In genomic region chr14:60984266-60984665, GRCm38 (mm10) we compare ENCODE assay signal across 19 mouse cellular contexts.
DNase-seq lines count a peak whose midpoint lies in the region; ATAC-seq and TF ChIP-seq lines count a peak whose summit lies in the region.
"Had no signal": no experiment of that assay in that cellular context is flagged by ENCODE, and none has a peak within 500 bp of the region (broad histone marks: within the 10 kb centered on the region; RNA-seq: fewer than 3 reads in every experiment).

No protein-coding gene starts in this region.

- no peak overlapping the region for H3K4me2 ChIP-seq in forebrain, embryonic 12.5 days
- H3K4me2 ChIP-seq in midbrain, postnatal 0 days (ENCODE audit: low read depth, low read length, poor library complexity, severe bottlenecking), result no peak overlapping the region
- H3K4me2 ChIP-seq in limb, embryonic 12.5 days, result no peak overlapping the region
- H3K4me2 ChIP-seq: limb, embryonic 13.5 days; midbrain, embryonic 11.5 days had no signal

- H3K4me1 ChIP-seq in forebrain, embryonic 10.5 days, result peaks cover 59% of the 10 kb centered on the region
- peaks cover 46% of the 10 kb centered on the region for H3K4me1 ChIP-seq in forebrain, embryonic 12.5 days
- peaks cover 55% of the 10 kb centered on the region for H3K4me1 ChIP-seq in midbrain, embryonic 10.5 days
- H3K4me1 ChIP-seq in midbrain, postnatal 0 days (ENCODE audit: insufficient read depth, low read length), result no peaks in the 10 kb centered on the region
- peaks cover 28% of the 10 kb centered on the region for H3K4me1 ChIP-seq in limb, embryonic 12.5 days (replicated peaks)

- no peak for TF ChIP-seq CTCF in layer of hippocampus, adult 2 months (conservative IDR thresholded peaks at IDR 0.05)
- TF ChIP-seq CTCF in midbrain, postnatal 0 days (IDR thresholded peaks at IDR 0.05), result no peak

- ATAC-seq in forebrain, embryonic 12.5 days (ENCODE audit: low FRiP score), result no peak
- ATAC-seq in midbrain, postnatal 0 days (ENCODE audit: low FRiP score), result no peak
- ATAC-seq in limb, embryonic 12.5 days (ENCODE audit: insufficient number of reproducible peaks, insufficient read depth, low FRiP score, low TSS enrichment, low read depth), result no peak
- ATAC-seq: CD4-positive, CD25-positive, alpha-beta regulatory T cell, adult 4 months had no signal

- no peak overlapping the region for H3K9ac ChIP-seq in forebrain, embryonic 12.5 days
- no peak overlapping the region for H3K9ac ChIP-seq in midbrain, postnatal 0 days (replicated peaks; ENCODE audit: low read length, poor library complexity, severe bottlenecking)
- no peak overlapping the region for H3K9ac ChIP-seq in limb, embryonic 12.5 days (replicated peaks)
- H3K9ac ChIP-seq: limb, embryonic 13.5 days had no signal

- H3K36me3 ChIP-seq in forebrain, embryonic 10.5 days (replicated peaks), result peaks cover 59% of the 10 kb centered on the region
- no peaks in the 10 kb centered on the region; the same call in 1 of the 2 replicates for H3K36me3 ChIP-seq in forebrain, embryonic 12.5 days (replicated peaks)
- H3K36me3 ChIP-seq in midbrain, embryonic 10.5 days, result peaks cover 43% of the 10 kb centered on the region
- H3K36me3 ChIP-seq in midbrain, postnatal 0 days (ENCODE audit: insufficient read depth, low read length), result no peaks in the 10 kb centered on the region
- H3K36me3 ChIP-seq in limb, embryonic 12.5 days, result no peaks in the 10 kb centered on the region
- H3K36me3 ChIP-seq: G1E; limb, embryonic 13.5 days had no signal

- no peaks in the 10 kb centered on the region for H3K27me3 ChIP-seq in forebrain, embryonic 10.5 days (ENCODE audit: poor library complexity, severe bottlenecking)
- H3K27me3 ChIP-seq in forebrain, embryonic 12.5 days, result no peaks in the 10 kb centered on the region
- H3K27me3 ChIP-seq in midbrain, embryonic 10.5 days (ENCODE audit: low read depth, poor library complexity, severe bottlenecking), result no peaks in the 10 kb centered on the region
- H3K27me3 ChIP-seq in midbrain, postnatal 0 days (ENCODE audit: insufficient read depth, low read length), result no peaks in the 10 kb centered on the region
- no peaks in the 10 kb centered on the region for H3K27me3 ChIP-seq in limb, embryonic 12.5 days
- H3K27me3 ChIP-seq: limb, embryonic 13.5 days had no signal

- 68% methylated on average over 6 of the region's 6 CpGs for WGBS in forebrain, embryonic 10.5 days
- WGBS in forebrain, embryonic 12.5 days, result 65% methylated on average over 6 of the region's 6 CpGs
- 71% methylated on average over 6 of the region's 6 CpGs for WGBS in midbrain, embryonic 10.5 days
- 61% methylated on average over 6 of the region's 6 CpGs for WGBS in midbrain, postnatal 0 days
- 60% methylated on average over 6 of the region's 6 CpGs for WGBS in limb, embryonic 12.5 days

- no peaks in the 10 kb centered on the region for H3K9me3 ChIP-seq in forebrain, embryonic 10.5 days
- no peaks in the 10 kb centered on the region for H3K9me3 ChIP-seq in forebrain, embryonic 12.5 days
- H3K9me3 ChIP-seq in midbrain, embryonic 10.5 days (replicated peaks), result no peaks in the 10 kb centered on the region
- no peaks in the 10 kb centered on the region for H3K9me3 ChIP-seq in midbrain, postnatal 0 days (ENCODE audit: low read length)
- no peaks in the 10 kb centered on the region for H3K9me3 ChIP-seq in limb, embryonic 12.5 days
- H3K9me3 ChIP-seq: G1E; heart, embryonic 10.5 days; limb, embryonic 13.5 days had no signal

- peak overlapping the region; percentile 70 for H3K27ac ChIP-seq in forebrain, embryonic 10.5 days
- no peak overlapping the region for H3K27ac ChIP-seq in forebrain, embryonic 12.5 days
- H3K27ac ChIP-seq in layer of hippocampus, adult 2 months, result peak overlapping the region; percentile 58
- H3K27ac ChIP-seq in midbrain, embryonic 10.5 days (replicated peaks), result peak overlapping the region; percentile 56; the same call in 1 of the 2 replicates
- H3K27ac ChIP-seq in midbrain, postnatal 0 days (ENCODE audit: low read depth, low read length), result no peak overlapping the region
- H3K27ac ChIP-seq in limb, embryonic 12.5 days, result peak overlapping the region; percentile 66; the same call in 1 of the 2 replicates
- H3K27ac ChIP-seq: heart, embryonic 10.5 days had no signal

- DNase-seq in forebrain, embryonic 10.5 days (ENCODE audit: extremely low spot score, low spot score), result no peak
- no peak for DNase-seq in layer of hippocampus, adult 2 months (ENCODE audit: low spot score in 2 of 2)
- no peak for DNase-seq in layer of hippocampus, adult 18-20 months (ENCODE audit: low spot score in 2 of 2)
- DNase-seq in midbrain, embryonic 10.5 days (ENCODE audit: low spot score), result no peak
- DNase-seq in midbrain, postnatal 0 days (ENCODE audit: low spot score), result no peak
- DNase-seq in frontal cortex, adult 2 months (ENCODE audit: extremely low spot score in 1 of 2, low spot score in 1 of 2), result no peak
- DNase-seq: cerebellum, adult 9-11 months; gastrocnemius, postnatal 36 days; heart, postnatal 14 days; lung, postnatal 10 days; thymus, postnatal 4 days had no signal

- H3K4me3 ChIP-seq in forebrain, embryonic 10.5 days, result no peak overlapping the region
- H3K4me3 ChIP-seq in forebrain, embryonic 12.5 days (replicated peaks), result no peak overlapping the region
- H3K4me3 ChIP-seq in layer of hippocampus, adult 2 months, result no peak overlapping the region
- no peak overlapping the region for H3K4me3 ChIP-seq in midbrain, embryonic 10.5 days
- H3K4me3 ChIP-seq in midbrain, postnatal 0 days (ENCODE audit: low read depth, low read length), result no peak overlapping the region
- no peak overlapping the region for H3K4me3 ChIP-seq in limb, embryonic 12.5 days (replicated peaks)
- H3K4me3 ChIP-seq: heart, embryonic 10.5 days; limb, embryonic 13.5 days; myocyte had no signal

Comparison
In these comparisons a context has a peak if more than half of its experiments do, and no peak if none do; other contexts are left out.
1. H3K27ac ChIP-seq: peak in forebrain, embryonic 10.5 days (single experiment), layer of hippocampus, adult 2 months (single experiment), midbrain, embryonic 10.5 days (single experiment) and limb, embryonic 12.5 days (single experiment); none in forebrain, embryonic 12.5 days (single experiment) and midbrain, postnatal 0 days (single experiment).